Mouse (Mus musculus): ENCODE data around the gene Ppdpf. TPM values are rescaled to one million over a fixed set of nuclear protein-coding genes. Genes with fewer than 3 reads are reported as not detected.

Ppdpf gene
- 458 and 495 TPM in 2 replicates for polyA plus RNA-seq (2016; fragmentation: Nextera tagmentation; extraction: Ambion mirVana)

- H3K9ac ChIP-seq, result peak within 1 kb of the TSS; percentile 95
- WGBS, result under 1% methylated on average over 64 of the region's 64 CpGs
- peak; percentile 95 for ATAC-seq (ENCODE audit: insufficient number of reproducible peaks, insufficient read depth, low FRiP score, low TSS enrichment)
- peaks cover 10% of the 10 kb centered on the region for H3K4me1 ChIP-seq
- peak within 1 kb of the TSS; percentile 77 for H3K4me3 ChIP-seq
- H3K36me3 ChIP-seq, result peaks cover 8% of the 10 kb centered on the region; the same call in 1 of the 2 replicates
- peak within 1 kb of the TSS; percentile 69 for H3K4me2 ChIP-seq (replicated peaks)
- H3K9me3 ChIP-seq, result no peaks in the 10 kb centered on the region
- H3K27me3 ChIP-seq, result no peaks in the 10 kb centered on the region
- H3K27ac ChIP-seq, result peak within 1 kb of the TSS; percentile 94
Observed at GRCm38 (mm10) chr2:181187121-181188000, at the start of gene Ppdpf. Ppdpf (plus strand) TSS chr2:181187247.

GRCm38 (mm10) chr2:181139641-181140193 lies 47.3 kb upstream of the Ppdpf start:
- no peak for ATAC-seq (ENCODE audit: insufficient number of reproducible peaks, insufficient read depth, low FRiP score, low TSS enrichment)
- Histone ChIP-seq H3K4me2 (replicated peaks) (no peak overlapping the region), H3K27ac (no peak overlapping the region), H3K9ac (no peak overlapping the region), H3K9me3 (no peaks in the 10 kb centered on the region), H3K4me3 (no peak overlapping the region), H3K4me1 (peaks cover 3% of the 10 kb centered on the region; the same call in 1 of the 2 replicates), H3K27me3 (peaks cover 29% of the 10 kb centered on the region), H3K36me3 (no peaks in the 10 kb centered on the region)
- 84% methylated on average over 5 of the region's 5 CpGs for WGBS

- WGBS, result 63% methylated on average over 8 of the region's 8 CpGs
- Histone ChIP-seq H3K36me3 (no peaks in the 10 kb centered on the region), H3K4me3 (no peak overlapping the region), H3K9ac (no peak overlapping the region), H3K4me2 (replicated peaks) (no peak overlapping the region), H3K4me1 (no peaks in the 10 kb centered on the region), H3K27me3 (peaks cover 19% of the 10 kb centered on the region), H3K27ac (no peak overlapping the region), H3K9me3 (no peaks in the 10 kb centered on the region)
- ATAC-seq (ENCODE audit: insufficient number of reproducible peaks, insufficient read depth, low FRiP score, low TSS enrichment), result no peak
Observed at GRCm38 (mm10) chr2:181142703-181143135, 44.3 kb upstream of the Ppdpf start.

GRCm38 (mm10) chr2:181143509-181144276 lies 43.4 kb upstream of the Ppdpf start:
- Histone ChIP-seq H3K4me2 (replicated peaks) (no peak overlapping the region), H3K27me3 (peaks cover 28% of the 10 kb centered on the region), H3K9me3 (no peaks in the 10 kb centered on the region), H3K27ac (no peak overlapping the region), H3K4me3 (no peak overlapping the region), H3K36me3 (no peaks in the 10 kb centered on the region), H3K9ac (no peak overlapping the region), H3K4me1 (peaks cover 6% of the 10 kb centered on the region)
- no peak for ATAC-seq (ENCODE audit: insufficient number of reproducible peaks, insufficient read depth, low FRiP score, low TSS enrichment)
- WGBS, result 57% methylated on average over 2 of the region's 2 CpGs

GRCm38 (mm10) chr2:181144675-181145074 lies 42.4 kb upstream of the Ppdpf start:
- no peak overlapping the region for H3K9ac ChIP-seq

GRCm38 (mm10) chr2:181146976-181147545 lies 40.0 kb upstream of the Ppdpf start:
- no peak for ATAC-seq (ENCODE audit: insufficient number of reproducible peaks, insufficient read depth, low FRiP score, low TSS enrichment)
- Histone ChIP-seq H3K4me2 (replicated peaks) (peak overlapping the region; percentile 94), H3K4me1 (peaks cover 6% of the 10 kb centered on the region), H3K36me3 (no peaks in the 10 kb centered on the region), H3K9ac (no peak overlapping the region), H3K27me3 (peaks cover 56% of the 10 kb centered on the region), H3K4me3 (peak overlapping the region; percentile 47), H3K9me3 (no peaks in the 10 kb centered on the region), H3K27ac (no peak overlapping the region)
- 43% methylated on average over 4 of the region's 4 CpGs for WGBS

More at GRCm38 (mm10) chr2:181144675-181145074, 42.4 kb upstream of the Ppdpf start:
- WGBS, result 81% methylated on average over 2 of the region's 2 CpGs
- 0 out of 2 replicates have a peak, but pooled peaks have one; percentile 35 for ATAC-seq (ENCODE audit: insufficient number of reproducible peaks, insufficient read depth, low FRiP score, low TSS enrichment)
- Histone ChIP-seq H3K27me3 (peaks cover 38% of the 10 kb centered on the region), H3K27ac (no peak overlapping the region), H3K4me2 (replicated peaks) (no peak overlapping the region), H3K4me1 (peaks cover 6% of the 10 kb centered on the region), H3K4me3 (no peak overlapping the region), H3K36me3 (no peaks in the 10 kb centered on the region), H3K9me3 (no peaks in the 10 kb centered on the region)

GRCm38 (mm10) chr2:181147546-181148317 lies 39.3 kb upstream of the Ppdpf start:
- Histone ChIP-seq H3K27me3 (peaks cover 56% of the 10 kb centered on the region), H3K9ac (peak overlapping the region; percentile 43; the same call in 1 of the 2 replicates), H3K4me2 (replicated peaks) (peak overlapping the region; percentile 94), H3K4me1 (peaks cover 6% of the 10 kb centered on the region), H3K9me3 (no peaks in the 10 kb centered on the region), H3K27ac (no peak overlapping the region), H3K4me3 (peak overlapping the region; percentile 47), H3K36me3 (no peaks in the 10 kb centered on the region)
- ATAC-seq (ENCODE audit: insufficient number of reproducible peaks, insufficient read depth, low FRiP score, low TSS enrichment), result no peak
- WGBS, result under 1% methylated on average over 60 of the region's 61 CpGs

GRCm38 (mm10) chr2:181148318-181148955 lies 38.6 kb upstream of the Ppdpf start:
- H3K4me1 ChIP-seq, result peaks cover 6% of the 10 kb centered on the region
- no peaks in the 10 kb centered on the region for H3K9me3 ChIP-seq
- no peaks in the 10 kb centered on the region for H3K36me3 ChIP-seq
- 0 out of 2 replicates have a peak overlapping the region, but pooled peaks have one; percentile 43 for H3K9ac ChIP-seq
- H3K4me3 ChIP-seq, result peak overlapping the region; percentile 47
- peak overlapping the region; percentile 94 for H3K4me2 ChIP-seq (replicated peaks)
- 18% methylated on average over 30 of the region's 31 CpGs for WGBS
- H3K27me3 ChIP-seq, result peaks cover 52% of the 10 kb centered on the region
- no peak overlapping the region for H3K27ac ChIP-seq
- no peak for ATAC-seq (ENCODE audit: insufficient number of reproducible peaks, insufficient read depth, low FRiP score, low TSS enrichment)

- H3K4me2 ChIP-seq (replicated peaks), result no peak overlapping the region
- H3K4me1 ChIP-seq, result peaks cover 6% of the 10 kb centered on the region
- no peaks in the 10 kb centered on the region for H3K36me3 ChIP-seq
- H3K27me3 ChIP-seq, result peaks cover 64% of the 10 kb centered on the region
- ATAC-seq (ENCODE audit: insufficient number of reproducible peaks, insufficient read depth, low FRiP score, low TSS enrichment), result no peak
- no peak overlapping the region for H3K4me3 ChIP-seq
- H3K9ac ChIP-seq, result no peak overlapping the region
- no peak overlapping the region for H3K27ac ChIP-seq
- no peaks in the 10 kb centered on the region for H3K9me3 ChIP-seq
- WGBS, result 70% methylated on average over 6 of the region's 6 CpGs
Observed at GRCm38 (mm10) chr2:181150281-181150680, 36.8 kb upstream of the Ppdpf start.

GRCm38 (mm10) chr2:181152701-181153100 lies 34.3 kb upstream of the Ppdpf start:
- H3K9ac ChIP-seq, result no peak overlapping the region
- no peak for ATAC-seq (ENCODE audit: insufficient number of reproducible peaks, insufficient read depth, low FRiP score, low TSS enrichment)
- peaks cover 73% of the 10 kb centered on the region for H3K27me3 ChIP-seq
- WGBS, result 88% methylated on average over 17 of the region's 17 CpGs
- no peak overlapping the region for H3K4me2 ChIP-seq (replicated peaks)
- no peaks in the 10 kb centered on the region for H3K9me3 ChIP-seq
- H3K4me1 ChIP-seq, result peaks cover 6% of the 10 kb centered on the region
- H3K36me3 ChIP-seq, result no peaks in the 10 kb centered on the region
- no peak overlapping the region for H3K27ac ChIP-seq
- H3K4me3 ChIP-seq, result no peak overlapping the region

All from embryonic facial prominence, embryonic 12.5 days (tissue).